Mouse (Mus musculus) CH12.LX (cell line): Measurements from ENCODE around the gene Cd37.

Source experiments
- CTCF ChIP-seq, 2 experiments: IDR thresholded peaks in 1 of 2; conservative IDR thresholded peaks in 1 of 2; 2 replicates each; pipeline ENCODE4 v1.5.1; 2011 to 2012; ENCODE audit warnings: low read depth in 2 of 2, low read length in 2 of 2, improper control_type of control experiment in 1 of 2, inconsistent platforms in 1 of 2, mild to moderate bottlenecking in 1 of 2, moderate library complexity in 1 of 2
- HCFC1 ChIP-seq: IDR thresholded peaks from 2 replicates; pipeline ENCODE4 v1.6.1; 2012; ENCODE audit warnings: low read depth, mild to moderate bottlenecking, inconsistent platforms, low read length, improper control_type of control experiment
- RAD21 ChIP-seq: IDR thresholded peaks from 2 replicates; pipeline ENCODE4 v1.6.1; 2011; ENCODE audit warnings: low read depth, mild to moderate bottlenecking, low read length, improper control_type of control experiment, moderate library complexity

DNA sequence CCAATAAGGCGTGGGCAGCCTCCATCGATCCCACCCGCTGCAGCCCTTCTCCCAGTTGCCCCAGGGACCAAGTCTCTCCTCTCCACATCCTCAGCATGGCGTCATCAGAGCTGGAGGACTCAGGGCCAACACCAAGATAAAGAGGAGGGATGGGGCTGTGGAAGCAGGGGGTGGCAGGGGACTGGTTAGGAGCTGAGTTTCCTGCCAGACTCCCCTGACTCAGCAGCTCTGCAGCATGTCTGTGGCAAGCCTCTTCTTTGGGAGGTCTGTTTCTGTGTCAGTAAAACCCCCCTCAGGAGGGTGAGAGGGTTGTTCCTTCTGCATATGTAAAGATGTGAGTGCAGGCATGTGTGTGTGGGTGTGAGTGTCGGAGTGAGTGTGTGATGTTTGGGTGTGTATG lies 41.9 kb downstream of the Cd37 start:
- TF ChIP-seq HCFC1 (no peak), CTCF (conservative IDR thresholded peaks at IDR 0.05 in 1 of 2, IDR thresholded peaks at IDR 0.05 in 1 of 2; ENCODE audit: low read depth in 2 of 2, low read length in 2 of 2) (no peak), RAD21 (no peak)
